Mouse (Mus musculus) kidney, postnatal 14 days (tissue): Measurements from ENCODE around the gene Nudt14.
A peak's percentile ranks its signal among the peaks of the same experiment; 100 is the strongest.

Experiments used
- DNase-seq: peaks from one replicate; pipeline ENCODE4 v3.0.0; 2022; ENCODE audit warnings: mixed read lengths

The Nudt14 gene

DNA sequence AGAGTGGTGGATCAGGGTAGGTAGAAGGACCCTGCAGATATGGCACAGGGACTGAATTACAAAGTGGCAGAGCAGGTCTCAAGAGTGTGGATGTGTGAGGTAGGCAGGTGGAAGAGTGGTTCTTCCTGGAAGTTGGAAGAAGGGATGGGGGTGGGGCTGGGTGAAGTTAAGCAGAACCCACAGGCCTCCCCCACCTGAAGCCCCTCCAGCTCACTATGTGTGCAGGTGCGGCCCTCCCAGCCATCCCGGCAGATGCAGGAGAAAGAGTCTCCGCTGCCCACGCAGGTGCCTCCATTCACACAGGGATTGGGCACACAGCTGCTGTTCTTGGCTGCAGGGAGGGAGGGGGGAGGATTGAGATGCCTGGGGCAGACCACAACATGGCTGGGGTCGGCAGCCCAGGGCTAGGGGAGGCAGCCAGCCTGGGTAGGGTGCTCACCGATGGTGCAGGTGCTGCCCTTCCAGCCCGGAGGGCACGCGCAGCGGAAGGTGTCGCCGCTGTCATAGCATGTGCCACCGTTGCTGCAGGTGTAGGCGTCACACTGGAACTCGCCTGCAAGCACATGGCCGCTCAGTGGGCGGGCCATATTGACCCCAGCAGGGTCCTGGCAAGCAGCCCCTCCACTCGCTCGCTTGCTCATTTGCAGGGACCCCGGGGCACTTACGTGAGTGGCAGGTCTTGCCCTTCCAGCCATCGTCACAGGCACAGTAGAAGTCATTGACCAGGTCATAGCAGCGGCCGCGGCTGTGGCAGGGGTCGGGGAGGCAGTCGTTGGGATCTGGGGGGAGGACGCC lies 28.8 kb downstream of the Nudt14 start:
- DNase-seq = no peak

DNA sequence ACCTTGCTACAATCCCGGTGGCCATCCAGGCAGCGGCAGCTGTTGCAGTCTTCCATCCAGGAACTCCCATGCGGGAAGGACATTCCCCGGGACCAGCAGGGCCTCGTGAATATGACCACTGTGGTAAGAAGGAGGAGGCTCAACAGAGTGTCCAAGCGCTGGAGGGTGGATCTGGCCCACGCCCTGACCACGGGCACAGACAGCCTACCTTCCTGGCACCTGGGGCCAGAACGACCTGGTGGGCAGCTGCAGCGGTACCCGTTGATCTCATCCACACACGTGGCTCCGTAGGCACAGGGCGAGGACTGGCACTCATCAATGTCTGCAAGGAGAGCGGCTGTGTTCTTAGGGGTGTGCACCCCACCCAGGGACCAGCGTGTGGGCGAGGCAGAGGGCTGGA lies 30.2 kb downstream of the Nudt14 start:
- DNase-seq = no peak

DNA sequence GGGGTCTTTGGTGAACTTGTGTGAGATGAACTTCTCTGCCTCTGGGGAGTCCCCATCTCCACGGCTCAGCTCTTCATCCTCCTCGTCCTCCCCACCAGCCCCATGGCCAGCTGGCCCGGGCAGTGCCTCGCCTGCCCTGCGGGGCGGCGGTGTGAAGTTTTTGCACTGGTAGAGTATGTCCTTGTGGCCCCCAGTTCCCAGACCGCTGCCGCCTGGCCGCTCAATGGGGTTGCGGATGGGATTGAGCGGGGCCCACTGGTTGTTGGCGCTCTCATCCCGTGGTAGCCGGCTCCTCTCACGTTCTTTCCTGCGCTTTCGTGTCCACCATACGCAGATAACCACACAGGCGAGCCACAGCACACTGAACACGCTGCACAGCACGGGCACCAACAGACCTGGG lies 32.9 kb downstream of the Nudt14 start:
- DNase-seq = no peak

DNA sequence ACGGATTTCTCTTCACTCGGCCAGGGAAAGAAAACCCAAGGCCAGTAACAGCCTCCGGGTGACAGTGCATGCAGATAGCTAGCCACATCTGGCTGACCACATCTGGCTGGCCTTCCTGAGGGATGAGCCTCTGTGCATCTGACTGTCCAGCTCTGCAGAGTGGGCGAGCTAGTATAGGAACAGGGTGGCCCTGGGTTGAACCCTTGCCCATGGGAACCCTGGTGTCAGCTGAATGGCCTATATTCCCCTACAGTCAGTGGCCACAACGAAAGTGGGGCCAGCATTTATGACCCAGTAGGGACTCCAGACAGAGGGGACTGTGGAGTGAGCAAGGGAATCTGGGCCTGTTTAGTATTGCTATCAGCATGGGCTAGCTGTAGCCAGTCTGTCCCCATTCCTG lies 36.9 kb downstream of the Nudt14 start:
- no peak for DNase-seq

DNA sequence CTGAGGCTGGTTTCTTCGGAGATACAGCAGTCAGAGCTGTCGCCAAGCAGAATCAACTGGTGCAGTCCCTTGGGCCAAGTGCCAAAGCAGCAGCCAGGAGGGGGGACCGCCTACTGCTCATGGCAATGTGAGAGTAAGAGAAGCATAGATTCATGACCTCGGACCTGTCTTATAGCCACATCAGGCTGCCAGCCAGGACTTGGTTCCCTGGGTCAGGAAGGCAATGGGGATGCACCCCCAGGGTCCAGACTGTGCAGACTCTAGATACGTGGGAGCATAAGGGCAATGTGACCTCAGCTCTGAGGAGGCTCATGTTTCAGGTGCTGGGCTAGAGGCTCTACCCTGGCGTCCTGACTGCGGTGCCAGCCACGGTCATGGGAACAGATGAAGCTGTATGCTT lies 38.0 kb downstream of the Nudt14 start:
- DNase-seq = peak; percentile 38

DNA sequence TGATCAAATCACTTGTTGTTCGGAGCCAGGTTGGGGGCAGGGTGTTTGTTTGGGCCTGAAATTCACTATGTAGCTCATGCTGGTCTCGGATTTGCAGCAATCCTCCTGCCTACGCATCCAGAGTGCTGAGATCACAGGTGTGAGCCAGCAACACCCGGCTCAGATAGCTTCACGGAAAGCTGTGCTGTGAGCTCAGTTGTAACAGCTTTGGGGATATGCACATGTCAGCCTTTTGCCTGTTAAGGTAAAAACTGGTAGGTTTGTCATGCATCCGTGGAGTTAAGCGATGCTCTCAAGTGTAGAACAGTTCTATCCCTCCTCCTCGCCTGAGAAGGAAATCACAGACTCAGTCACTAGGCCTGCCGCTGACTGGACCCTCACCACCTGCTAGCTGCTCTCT lies 41.3 kb downstream of the Nudt14 start:
- DNase-seq = no peak

DNA sequence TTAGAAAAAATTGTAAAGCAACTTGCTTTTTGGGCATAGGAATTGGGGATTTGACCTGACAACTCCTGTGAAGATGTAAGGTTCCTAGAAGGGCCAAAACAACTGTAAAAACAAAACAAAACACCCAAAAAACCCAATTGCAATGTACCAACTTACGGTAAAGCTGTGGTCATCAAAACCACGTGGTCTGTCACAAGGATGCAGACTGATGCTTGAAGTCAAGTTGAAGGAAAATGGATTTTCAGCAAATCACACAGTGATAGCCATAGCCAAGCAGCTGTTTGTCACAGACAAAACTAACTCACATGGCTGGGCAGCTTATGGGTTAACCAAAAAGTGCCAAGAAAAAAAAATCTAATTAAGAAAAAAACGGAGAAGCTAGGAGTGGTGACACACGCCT lies 43.0 kb downstream of the Nudt14 start:
- DNase-seq = no peak

DNA sequence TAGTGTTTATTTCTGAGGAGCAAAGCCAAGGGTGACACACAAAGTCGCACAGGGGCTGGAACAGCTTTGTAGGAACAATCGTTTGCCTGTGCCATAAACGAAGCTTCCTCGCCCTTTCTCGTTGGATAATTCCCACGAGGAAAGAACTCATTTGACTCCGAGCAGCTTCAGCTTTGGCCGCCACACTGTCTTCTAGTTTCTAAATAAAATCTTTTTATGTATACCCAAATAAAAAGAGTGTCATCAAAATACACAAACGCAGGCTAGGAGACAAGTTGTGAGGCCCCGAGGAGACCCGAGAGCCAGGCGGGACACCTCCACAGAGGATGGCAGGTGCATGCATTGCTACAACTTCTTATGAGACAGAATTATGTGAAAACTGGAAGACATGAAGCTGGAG lies 43.6 kb downstream of the Nudt14 start:
- no peak for DNase-seq

DNA sequence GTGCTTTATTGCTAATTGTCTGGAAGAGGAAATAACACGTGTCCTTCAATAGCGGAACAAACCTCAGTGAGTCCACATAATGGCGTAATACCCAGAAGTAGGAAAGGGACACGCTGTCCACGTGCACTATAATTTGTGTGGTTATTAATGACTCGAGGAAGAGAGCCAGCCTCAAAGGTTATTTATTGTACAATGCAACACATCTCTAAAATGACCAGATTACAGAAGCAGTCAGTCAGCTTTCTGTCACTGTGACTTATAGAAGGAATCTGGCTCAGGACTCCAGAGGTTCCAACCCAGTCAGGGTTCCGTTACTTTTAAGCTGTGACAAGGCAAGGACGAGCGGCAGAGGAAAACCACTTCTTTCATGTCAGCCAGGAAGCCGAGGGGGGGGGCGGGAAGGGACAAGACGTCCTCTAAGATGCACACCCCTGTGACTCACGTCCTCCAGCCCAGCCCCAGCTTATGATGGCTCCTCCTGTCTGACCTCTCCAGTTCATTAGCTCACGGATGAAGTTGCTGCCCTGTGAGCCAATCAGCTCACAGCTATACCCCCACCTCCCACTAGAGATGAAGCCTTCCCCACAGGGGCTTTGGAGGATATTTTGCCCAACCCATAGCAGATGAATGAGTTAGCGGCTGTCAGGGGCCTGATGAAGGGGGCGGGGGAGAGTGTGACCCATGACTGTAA lies 44.3 kb downstream of the Nudt14 start:
- DNase-seq = peak; percentile 68

DNA sequence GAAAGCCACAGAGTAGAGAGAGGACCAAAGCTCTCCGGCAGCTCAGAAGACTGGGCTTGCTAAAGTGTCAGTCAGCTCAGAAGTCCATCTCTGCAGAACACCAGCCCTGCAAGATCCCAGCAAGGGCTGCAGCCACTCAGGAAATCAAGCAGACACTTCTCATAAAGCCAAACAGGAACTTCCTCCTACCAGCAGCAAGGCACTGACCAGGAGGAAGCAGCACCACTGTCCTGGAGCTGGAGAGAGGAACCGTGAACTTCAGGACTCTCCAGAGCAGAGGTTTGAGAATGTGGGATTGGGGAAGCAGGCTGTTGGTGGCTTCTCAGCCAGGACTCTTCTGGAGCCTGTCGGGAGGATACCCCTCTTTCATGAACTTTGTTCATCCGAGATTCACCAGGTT lies 47.0 kb downstream of the Nudt14 start:
- no peak for DNase-seq

DNA sequence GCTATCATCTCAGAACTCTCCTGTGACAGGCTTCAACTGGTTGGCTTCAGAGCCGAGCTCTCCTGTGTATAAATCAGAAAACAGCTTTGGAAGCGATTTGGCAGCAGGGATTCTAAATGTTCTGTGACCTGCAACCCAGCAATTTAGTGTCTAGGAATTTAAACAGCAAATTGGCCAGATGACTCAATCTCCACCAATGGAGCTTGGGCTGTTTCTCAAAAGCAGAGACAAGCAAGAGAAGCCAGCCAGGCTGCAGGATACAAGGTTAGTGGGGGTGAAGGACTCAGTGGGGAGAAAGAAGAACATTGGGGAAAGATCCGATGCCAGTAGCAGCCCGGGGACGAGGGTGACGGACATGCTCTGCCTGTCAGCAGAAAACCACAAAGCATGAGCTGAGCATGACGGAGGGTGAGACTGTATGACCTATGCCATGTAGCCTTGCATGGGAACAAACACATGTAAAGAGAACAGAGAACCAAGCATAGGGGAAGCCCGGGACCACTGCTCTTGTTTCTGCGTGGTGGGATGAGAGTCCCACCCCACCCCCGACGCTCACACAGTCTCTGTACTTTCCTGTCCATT lies 47.5 kb downstream of the Nudt14 start:
- DNase-seq = no peak

DNA sequence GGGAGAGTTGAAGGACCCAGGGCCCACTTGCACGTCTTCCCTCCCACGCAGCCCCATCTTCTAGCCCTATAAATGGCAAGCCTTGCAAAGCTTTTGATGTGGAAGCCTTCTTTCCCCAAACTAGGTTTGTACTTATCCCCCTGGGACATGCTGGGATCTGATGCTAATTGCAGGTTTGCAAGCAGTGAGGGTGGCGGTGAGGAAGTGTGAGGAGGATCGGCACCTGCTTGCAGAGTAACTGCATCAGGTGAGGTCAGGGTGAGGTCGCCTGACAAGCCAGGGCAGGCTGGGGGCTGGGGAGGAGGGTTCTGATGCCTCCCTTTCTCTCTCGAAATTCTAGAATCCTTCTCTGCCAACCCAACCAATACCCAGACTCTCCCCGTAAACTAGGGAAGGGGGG lies 56.5 kb downstream of the Nudt14 start:
- DNase-seq = no peak
